Mouse (Mus musculus): ENCODE measurements at regions not wholly inside any gene's neighbourhood (a gene's known extent, or its start where the extent isn't known, plus 50 kb on each side); places are given as distances from the start of the nearest gene placed in this dataset.
A peak's percentile ranks its signal among the peaks of the same experiment; 100 is the strongest.

GRCm38 (mm10) chr11:65469762-65470741 lies 200.3 kb upstream of the Myocd start:
- no peak for ATAC-seq
- no peak overlapping the region for H3K9ac ChIP-seq (ENCODE audit: low read depth, low read length)
- no peaks in the 10 kb centered on the region for H3K9me3 ChIP-seq (ENCODE audit: control insufficient read depth, low read length)
- WGBS = 86% methylated on average over 9 of the region's 9 CpGs
- no peaks in the 10 kb centered on the region for H3K36me3 ChIP-seq (ENCODE audit: control insufficient read depth, insufficient read depth, low read length)
- no peak overlapping the region for H3K27ac ChIP-seq (ENCODE audit: low read depth, low read length)
- no peaks in the 10 kb centered on the region for H3K27me3 ChIP-seq (replicated peaks; ENCODE audit: control insufficient read depth, insufficient read depth, low read length)
- no peaks in the 10 kb centered on the region for H3K4me1 ChIP-seq (ENCODE audit: control insufficient read depth, insufficient read depth, low read depth, low read length)
- H3K4me3 ChIP-seq (ENCODE audit: low read length) = no peak overlapping the region
- H3K4me2 ChIP-seq (ENCODE audit: low read length) = no peak overlapping the region

GRCm38 (mm10) chr11:65461044-65461443 lies 191.3 kb upstream of the Myocd start:
- Histone ChIP-seq H3K4me2 (ENCODE audit: low read length) (no peak overlapping the region), H3K4me1 (ENCODE audit: control insufficient read depth, insufficient read depth, low read depth, low read length) (no peaks in the 10 kb centered on the region), H3K9me3 (ENCODE audit: control insufficient read depth, low read length) (no peaks in the 10 kb centered on the region), H3K27me3 (replicated peaks; ENCODE audit: control insufficient read depth, insufficient read depth, low read length) (no peaks in the 10 kb centered on the region), H3K27ac (ENCODE audit: low read depth, low read length) (no peak overlapping the region), H3K9ac (ENCODE audit: low read depth, low read length) (no peak overlapping the region), H3K4me3 (ENCODE audit: low read length) (no peak overlapping the region), H3K36me3 (ENCODE audit: control insufficient read depth, insufficient read depth, low read length) (no peaks in the 10 kb centered on the region)
- ATAC-seq = no peak
- WGBS = 68% methylated on average over 4 of the region's 4 CpGs

- H3K4me1 ChIP-seq (ENCODE audit: control insufficient read depth, insufficient read depth, low read depth, low read length) = no peaks in the 10 kb centered on the region
- WGBS = 87% methylated on average over 3 of the region's 3 CpGs
- no peaks in the 10 kb centered on the region for H3K9me3 ChIP-seq (ENCODE audit: control insufficient read depth, low read length)
- no peak overlapping the region for H3K4me2 ChIP-seq (ENCODE audit: low read length)
- no peak overlapping the region for H3K4me3 ChIP-seq (ENCODE audit: low read length)
- H3K27me3 ChIP-seq (replicated peaks; ENCODE audit: control insufficient read depth, insufficient read depth, low read length) = no peaks in the 10 kb centered on the region
- no peak overlapping the region for H3K9ac ChIP-seq (ENCODE audit: low read depth, low read length)
- ATAC-seq = no peak
- no peaks in the 10 kb centered on the region for H3K36me3 ChIP-seq (ENCODE audit: control insufficient read depth, insufficient read depth, low read length)
- no peak overlapping the region for H3K27ac ChIP-seq (ENCODE audit: low read depth, low read length)
Observed at GRCm38 (mm10) chr11:65448436-65448835, 178.6 kb upstream of the Myocd start.

- Histone ChIP-seq H3K9me3 (ENCODE audit: control insufficient read depth, low read length) (no peaks in the 10 kb centered on the region), H3K9ac (ENCODE audit: low read depth, low read length) (no peak overlapping the region), H3K4me1 (ENCODE audit: control insufficient read depth, insufficient read depth, low read depth, low read length) (no peaks in the 10 kb centered on the region), H3K36me3 (ENCODE audit: control insufficient read depth, insufficient read depth, low read length) (no peaks in the 10 kb centered on the region), H3K4me3 (ENCODE audit: low read length) (no peak overlapping the region), H3K27me3 (replicated peaks; ENCODE audit: control insufficient read depth, insufficient read depth, low read length) (no peaks in the 10 kb centered on the region), H3K27ac (ENCODE audit: low read depth, low read length) (no peak overlapping the region), H3K4me2 (ENCODE audit: low read length) (no peak overlapping the region)
- 88% methylated on average over 11 of the region's 11 CpGs for WGBS
- no peak for ATAC-seq
Observed at GRCm38 (mm10) chr11:65443466-65444024, 173.8 kb upstream of the Myocd start.

DNA sequence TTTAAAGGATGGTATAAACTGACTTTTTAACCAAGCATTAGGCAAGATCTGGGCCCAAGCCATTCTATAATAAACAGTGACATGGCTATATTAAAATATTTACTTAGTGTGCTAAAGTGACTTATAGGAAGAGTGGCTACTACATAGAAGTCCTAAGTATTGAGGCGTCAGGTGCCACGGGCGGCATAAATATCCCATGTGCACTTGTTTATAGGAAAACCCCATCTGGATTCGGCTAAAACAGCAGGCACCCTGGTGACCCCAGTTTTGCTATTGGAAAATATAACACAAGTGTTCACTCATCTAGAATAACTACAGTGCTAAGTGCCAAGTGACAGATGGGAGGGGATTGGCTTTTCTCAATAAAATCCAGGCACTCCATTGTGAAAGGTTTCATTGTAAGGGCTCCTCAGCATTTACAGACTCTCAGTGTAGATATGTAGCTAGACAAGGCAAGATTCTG lies 165.9 kb upstream of the Myocd start:
- Histone ChIP-seq H3K4me3 (ENCODE audit: low read length) (no peak overlapping the region), H3K27ac (ENCODE audit: low read depth, low read length) (no peak overlapping the region), H3K9me3 (ENCODE audit: control insufficient read depth, low read length) (no peaks in the 10 kb centered on the region), H3K9ac (ENCODE audit: low read depth, low read length) (no peak overlapping the region), H3K36me3 (ENCODE audit: control insufficient read depth, insufficient read depth, low read length) (no peaks in the 10 kb centered on the region), H3K4me1 (ENCODE audit: control insufficient read depth, insufficient read depth, low read depth, low read length) (no peaks in the 10 kb centered on the region), H3K4me2 (ENCODE audit: low read length) (no peak overlapping the region), H3K27me3 (replicated peaks; ENCODE audit: control insufficient read depth, insufficient read depth, low read length) (no peaks in the 10 kb centered on the region)
- WGBS = 71% methylated on average over 4 of the region's 4 CpGs
- 0 out of 2 replicates have a peak, but pooled peaks have one; percentile 30 for ATAC-seq

GRCm38 (mm10) chr11:65421889-65422288 lies 152.1 kb upstream of the Myocd start:
- no peaks in the 10 kb centered on the region for H3K27me3 ChIP-seq (replicated peaks; ENCODE audit: control insufficient read depth, insufficient read depth, low read length)
- no peak overlapping the region for H3K4me3 ChIP-seq (ENCODE audit: low read length)

DNA sequence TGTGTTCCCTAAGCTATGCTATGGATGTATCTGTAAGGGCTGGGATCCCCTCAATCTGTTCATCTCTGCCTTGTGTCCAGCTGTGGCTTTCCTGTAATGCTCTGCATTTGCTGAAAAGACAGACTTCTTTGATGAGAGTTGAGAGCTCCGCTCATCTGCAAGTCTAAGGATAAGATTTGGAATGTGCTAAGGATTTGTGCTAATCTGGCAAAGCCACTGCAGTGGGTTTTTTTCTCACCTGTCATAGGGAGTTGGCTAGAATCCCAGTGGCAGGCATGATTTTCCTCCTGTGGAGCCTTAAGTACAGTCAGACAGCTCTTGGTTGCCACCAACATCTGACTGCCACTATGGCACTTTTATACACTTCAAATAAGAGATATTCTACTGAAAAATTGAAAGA lies 138.8 kb upstream of the Myocd start:
- 76% methylated on average over 1 of the region's 1 CpGs for WGBS
- ATAC-seq = no peak

More at GRCm38 (mm10) chr11:65421889-65422288, 152.1 kb upstream of the Myocd start:
- 26% methylated on average over 1 of the region's 1 CpGs for WGBS
- Histone ChIP-seq H3K4me1 (ENCODE audit: control insufficient read depth, insufficient read depth, low read depth, low read length) (no peaks in the 10 kb centered on the region), H3K36me3 (ENCODE audit: control insufficient read depth, insufficient read depth, low read length) (no peaks in the 10 kb centered on the region), H3K9ac (ENCODE audit: low read depth, low read length) (no peak overlapping the region), H3K9me3 (ENCODE audit: control insufficient read depth, low read length) (no peaks in the 10 kb centered on the region), H3K27ac (ENCODE audit: low read depth, low read length) (no peak overlapping the region), H3K4me2 (ENCODE audit: low read length) (no peak overlapping the region)
- no peak for ATAC-seq

DNA sequence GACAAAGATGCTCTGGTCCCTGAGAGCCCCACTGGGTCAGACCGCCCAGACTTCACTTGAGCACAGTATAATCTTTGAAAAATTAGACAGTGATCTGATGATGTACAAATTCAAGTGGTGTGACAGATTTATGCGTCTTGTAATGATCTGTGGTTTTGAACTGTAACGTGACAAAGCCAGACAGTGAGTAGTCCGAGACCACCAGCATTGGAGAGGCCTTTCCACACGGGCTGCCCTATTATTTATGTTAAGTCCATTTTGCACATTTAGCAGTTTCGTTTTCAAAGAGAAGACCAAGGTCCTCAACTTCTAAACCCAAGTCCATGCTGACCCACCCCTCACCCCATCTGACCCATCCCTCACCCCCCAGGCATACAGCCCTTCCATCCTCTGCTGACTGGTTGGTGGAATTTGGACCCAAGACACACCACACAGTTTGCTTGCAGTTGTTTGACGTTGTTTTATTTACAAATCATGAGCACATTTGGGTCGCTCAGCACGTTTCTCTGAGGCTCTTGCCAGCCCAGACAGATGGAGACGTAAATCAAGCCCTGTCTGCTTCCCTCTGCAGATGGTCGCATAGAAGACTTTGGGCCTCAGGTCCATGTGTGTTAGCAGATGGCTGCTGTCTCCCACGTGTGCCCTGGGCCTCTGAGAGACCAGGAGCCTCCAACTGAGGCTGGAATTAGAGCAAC lies 132.8 kb upstream of the Myocd start:
- no peak overlapping the region for H3K27ac ChIP-seq (ENCODE audit: low read depth, low read length)
- H3K4me3 ChIP-seq (ENCODE audit: low read length) = no peak overlapping the region
- H3K4me1 ChIP-seq (ENCODE audit: control insufficient read depth, insufficient read depth, low read depth, low read length) = no peaks in the 10 kb centered on the region
- H3K36me3 ChIP-seq (ENCODE audit: control insufficient read depth, insufficient read depth, low read length) = no peaks in the 10 kb centered on the region
- 67% methylated on average over 12 of the region's 12 CpGs for WGBS
- no peak overlapping the region for H3K4me2 ChIP-seq (ENCODE audit: low read length)
- peak; percentile 68 for ATAC-seq
- H3K9ac ChIP-seq (ENCODE audit: low read depth, low read length) = no peak overlapping the region
- H3K9me3 ChIP-seq (ENCODE audit: control insufficient read depth, low read length) = no peaks in the 10 kb centered on the region
- no peaks in the 10 kb centered on the region for H3K27me3 ChIP-seq (replicated peaks; ENCODE audit: control insufficient read depth, insufficient read depth, low read length)

More for the DNA sequence above, 138.8 kb upstream of the Myocd start:
- Histone ChIP-seq H3K36me3 (ENCODE audit: control insufficient read depth, insufficient read depth, low read length) (no peaks in the 10 kb centered on the region), H3K4me3 (ENCODE audit: low read length) (no peak overlapping the region), H3K9ac (ENCODE audit: low read depth, low read length) (no peak overlapping the region), H3K27ac (ENCODE audit: low read depth, low read length) (no peak overlapping the region), H3K4me2 (ENCODE audit: low read length) (no peak overlapping the region), H3K27me3 (replicated peaks; ENCODE audit: control insufficient read depth, insufficient read depth, low read length) (no peaks in the 10 kb centered on the region), H3K9me3 (ENCODE audit: control insufficient read depth, low read length) (no peaks in the 10 kb centered on the region), H3K4me1 (ENCODE audit: control insufficient read depth, insufficient read depth, low read depth, low read length) (no peaks in the 10 kb centered on the region)

DNA sequence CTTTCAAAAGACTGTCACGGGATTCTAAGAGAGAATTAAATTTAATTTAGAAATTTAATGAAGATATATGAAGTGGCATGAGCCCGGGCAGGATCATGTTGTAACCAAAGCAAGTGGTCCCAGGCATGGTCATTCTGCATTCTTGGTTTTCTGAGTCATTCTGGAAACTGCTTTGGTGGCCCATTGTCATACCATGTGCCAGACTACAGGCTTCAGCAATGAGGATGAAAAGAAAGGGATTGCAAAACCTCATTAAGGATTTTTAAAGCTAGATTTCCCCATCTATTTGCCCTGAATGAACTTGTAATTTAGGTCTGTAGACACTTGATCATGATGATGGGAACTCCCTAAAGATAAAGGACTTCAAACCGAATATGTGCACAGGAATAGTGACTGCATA lies 119.4 kb upstream of the Myocd start:
- no peaks in the 10 kb centered on the region for H3K4me1 ChIP-seq (ENCODE audit: control insufficient read depth, insufficient read depth, low read depth, low read length)
- ATAC-seq = no peak
- no peaks in the 10 kb centered on the region for H3K27me3 ChIP-seq (replicated peaks; ENCODE audit: control insufficient read depth, insufficient read depth, low read length)
- H3K9me3 ChIP-seq (ENCODE audit: control insufficient read depth, low read length) = no peaks in the 10 kb centered on the region
- H3K4me2 ChIP-seq (ENCODE audit: low read length) = no peak overlapping the region
- no peak overlapping the region for H3K9ac ChIP-seq (ENCODE audit: low read depth, low read length)
- no peak overlapping the region for H3K27ac ChIP-seq (ENCODE audit: low read depth, low read length)
- no peak overlapping the region for H3K4me3 ChIP-seq (ENCODE audit: low read length)
- H3K36me3 ChIP-seq (ENCODE audit: control insufficient read depth, insufficient read depth, low read length) = no peaks in the 10 kb centered on the region
- 79% methylated on average over 3 of the region's 3 CpGs for WGBS
